9 mouse cellular contexts compared by ENCODE assay signal in the genomic region with DNA sequence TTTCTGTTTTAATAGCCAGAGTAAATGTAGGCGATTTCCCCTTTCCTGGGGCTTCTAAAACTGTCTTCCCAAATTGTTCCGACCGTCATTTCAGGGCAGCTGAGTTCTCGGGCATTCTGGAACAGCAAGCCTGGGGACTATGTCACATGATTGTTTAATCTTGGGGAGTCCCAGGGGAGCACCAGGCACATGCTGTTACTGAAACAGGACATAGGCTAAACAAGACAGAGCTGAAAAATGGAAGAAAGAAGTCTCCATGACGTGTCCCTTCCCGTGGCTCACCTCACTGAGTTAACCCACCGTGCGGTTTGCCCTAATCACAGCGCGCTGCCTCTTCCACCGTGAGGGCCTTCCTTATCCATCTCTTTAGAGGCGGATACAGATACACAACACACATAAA.
DNase-seq lines count a peak whose midpoint lies in the region; ATAC-seq and TF ChIP-seq lines count a peak whose summit lies in the region.
"Had no signal": no experiment of that assay in that cellular context is flagged by ENCODE, and none has a peak within 500 bp of the region (broad histone marks: within the 10 kb centered on the region; RNA-seq: fewer than 3 reads in every experiment).

No protein-coding gene starts in this region.

- no peak for DNase-seq in lung, embryonic 14.5 days
- DNase-seq in lung, postnatal 14 days = no peak
- peak; percentile 13 for DNase-seq in forelimb bud, embryonic 11.5 days (ENCODE audit: low read depth, low spot score)
- no peak for DNase-seq in limb, embryonic 11.5 days (ENCODE audit: low spot score)
- DNase-seq in layer of hippocampus, postnatal 36 days = no peak
- DNase-seq in layer of hippocampus, adult 9-11 months = no peak

- no peaks in the 10 kb centered on the region for H3K9me3 ChIP-seq in lung, embryonic 14.5 days (ENCODE audit: low read depth, low read length)
- no peaks in the 10 kb centered on the region for H3K9me3 ChIP-seq in limb, embryonic 11.5 days (ENCODE audit: control insufficient read depth, low read length)
- no peaks in the 10 kb centered on the region for H3K9me3 ChIP-seq in stomach, embryonic 14.5 days (ENCODE audit: control insufficient read depth, low read depth, low read length)

- no peak for ATAC-seq in lung, embryonic 14.5 days (ENCODE audit: insufficient read depth)
- peak; percentile 33; the same call in 1 of the 2 replicates for ATAC-seq in limb, embryonic 11.5 days (ENCODE audit: insufficient number of reproducible peaks, low FRiP score, low TSS enrichment, low read depth)
- peak; percentile 30; the same call in 1 of the 2 replicates for ATAC-seq in stomach, embryonic 14.5 days (ENCODE audit: insufficient number of reproducible peaks, insufficient read depth, low FRiP score, low read depth)
- ATAC-seq in inflammation-experienced regulatory T-cells, adult 6 months = no peak

- 0 out of 2 replicates have a peak overlapping the region, but pooled peaks have one; percentile 61 for H3K27ac ChIP-seq in lung, embryonic 14.5 days (ENCODE audit: low read depth)
- H3K27ac ChIP-seq in limb, embryonic 11.5 days (replicated peaks; ENCODE audit: low read depth, low read length) = no peak overlapping the region
- peak overlapping the region; percentile 35; the same call in 1 of the 2 replicates for H3K27ac ChIP-seq in stomach, embryonic 14.5 days (ENCODE audit: low read length)

- H3K9ac ChIP-seq in lung, embryonic 14.5 days = no peak overlapping the region
- no peak overlapping the region for H3K9ac ChIP-seq in limb, embryonic 11.5 days (ENCODE audit: low read length)
- no peak overlapping the region for H3K9ac ChIP-seq in stomach, embryonic 14.5 days (replicated peaks; ENCODE audit: low read depth, low read length)

- H3K36me3 ChIP-seq in lung, embryonic 14.5 days (ENCODE audit: insufficient read depth) = no peaks in the 10 kb centered on the region
- no peaks in the 10 kb centered on the region for H3K36me3 ChIP-seq in limb, embryonic 11.5 days (ENCODE audit: control insufficient read depth, insufficient read depth, low read length)
- no peaks in the 10 kb centered on the region; the same call in 1 of the 2 replicates for H3K36me3 ChIP-seq in stomach, embryonic 14.5 days (ENCODE audit: control insufficient read depth, insufficient read depth, low read length)
- H3K36me3 ChIP-seq: G1E had no signal

- H3K27me3 ChIP-seq in lung, embryonic 14.5 days (ENCODE audit: insufficient read depth, low read length) = no peaks in the 10 kb centered on the region
- no peaks in the 10 kb centered on the region for H3K27me3 ChIP-seq in limb, embryonic 11.5 days (ENCODE audit: control insufficient read depth, insufficient read depth, low read length)
- H3K27me3 ChIP-seq in stomach, embryonic 14.5 days (ENCODE audit: control insufficient read depth, insufficient read depth, low read length) = no peaks in the 10 kb centered on the region

- TF ChIP-seq CTCF in lung, embryonic 14.5 days (IDR thresholded peaks at IDR 0.05; ENCODE audit: low read depth) = no peak

- peak overlapping the region; percentile 46 for H3K4me2 ChIP-seq in lung, embryonic 14.5 days
- H3K4me2 ChIP-seq in limb, embryonic 11.5 days (ENCODE audit: low read depth, severe bottlenecking) = peak overlapping the region; percentile 36; the same call in 1 of the 2 replicates
- H3K4me2 ChIP-seq in stomach, embryonic 14.5 days (replicated peaks; ENCODE audit: low read depth, low read length) = peak overlapping the region; percentile 36

- H3K4me1 ChIP-seq in lung, embryonic 14.5 days (ENCODE audit: insufficient read depth) = peaks cover 13% of the 10 kb centered on the region
- H3K4me1 ChIP-seq in limb, embryonic 11.5 days (ENCODE audit: control insufficient read depth, insufficient read depth, low read length) = peaks cover 15% of the 10 kb centered on the region
- H3K4me1 ChIP-seq in stomach, embryonic 14.5 days (ENCODE audit: control insufficient read depth, insufficient read depth, low read length) = peaks cover 19% of the 10 kb centered on the region; the same call in 1 of the 2 replicates

- H3K4me3 ChIP-seq in lung, embryonic 14.5 days (ENCODE audit: low read depth, low read length) = no peak overlapping the region
- H3K4me3 ChIP-seq in limb, embryonic 11.5 days (ENCODE audit: low read depth, low read length) = no peak overlapping the region
- H3K4me3 ChIP-seq in stomach, embryonic 14.5 days (ENCODE audit: low read depth, low read length) = no peak overlapping the region

- 37% methylated on average over 12 of the region's 12 CpGs for WGBS in lung, embryonic 14.5 days
- WGBS in limb, embryonic 11.5 days = 49% methylated on average over 12 of the region's 12 CpGs
- WGBS in stomach, embryonic 14.5 days = 41% methylated on average over 12 of the region's 12 CpGs

Comparison
In these comparisons a context has a peak if more than half of its experiments do, and no peak if none do; other contexts are left out.
1. ATAC-seq: peak in limb, embryonic 11.5 days (single experiment) and stomach, embryonic 14.5 days (single experiment); none in lung, embryonic 14.5 days (single experiment) and inflammation-experienced regulatory T-cells, adult 6 months (single experiment).
2. Peak in every context shown above with its lines, with median percentiles within 50 percentile points of each other: H3K4me2 ChIP-seq.